9 mouse cellular contexts compared by ENCODE assay signal in genomic region chr16:17914307-17915249, GRCm38 (mm10). TPM values are rescaled to one million over a fixed set of nuclear protein-coding genes. Genes with fewer than 3 reads are reported as not detected.
DNase-seq lines count a peak whose midpoint lies in the region; ATAC-seq and TF ChIP-seq lines count a peak whose summit lies in the region.
"Had no signal": no experiment of that assay in that cellular context is flagged by ENCODE, and none has a peak within 500 bp of the region (broad histone marks: within the 10 kb centered on the region; RNA-seq: fewer than 3 reads in every experiment).

Gsc2 (minus strand) TSS chr16:17915059.

- no peak for TF ChIP-seq CTCF in thymus, adult 2 months (IDR thresholded peaks at IDR 0.05; ENCODE audit: borderline replicate concordance, control insufficient read depth, extremely low read depth, insufficient read depth, low read length, poor library complexity)
- no peak for TF ChIP-seq CTCF in intestine, postnatal 0 days (IDR thresholded peaks at IDR 0.05; ENCODE audit: low read depth)

- peak; percentile 44 for DNase-seq in adrenal gland, postnatal 10 days
- DNase-seq in adrenal gland, adult 18-20 months (ENCODE audit: low spot score in 2 of 2) = no peak
- DNase-seq in thymus, adult 2 months = peak; percentile 18
- no peak for DNase-seq in thymus, postnatal 36 days
- no peak for DNase-seq in MN1 (ENCODE audit: low spot score)
- DNase-seq in urinary bladder, adult 2 months (ENCODE audit: low spot score) = no peak

- no peak within 1 kb of the TSS for H3ac ChIP-seq in myocyte (ENCODE audit: control insufficient read depth, insufficient read length)

- H3K9ac ChIP-seq in intestine, postnatal 0 days (ENCODE audit: low read depth, low read length) = peak within 1 kb of the TSS; percentile 22; the same call in 1 of the 2 replicates

- H3K4me1 ChIP-seq in thymus, adult 2 months (replicated peaks; ENCODE audit: control insufficient read depth, insufficient read depth, low read length) = peaks cover 9% of the 10 kb centered on the region
- peaks cover 5% of the 10 kb centered on the region; the same call in 1 of the 2 replicates for H3K4me1 ChIP-seq in intestine, postnatal 0 days (replicated peaks; ENCODE audit: control insufficient read depth, insufficient read depth, low read length)

- H3K79me2 ChIP-seq in myocyte (ENCODE audit: control insufficient read depth, insufficient read depth) = peaks cover 12% of the 10 kb centered on the region

- H3K4me2 ChIP-seq in intestine, postnatal 0 days (replicated peaks; ENCODE audit: low read depth) = peak within 1 kb of the TSS; percentile 66
- H3K4me2 ChIP-seq in myocyte (ENCODE audit: low read depth) = peak within 1 kb of the TSS; percentile 24

- peaks cover 15% of the 10 kb centered on the region for H3K27me3 ChIP-seq in thymus, adult 2 months (ENCODE audit: control insufficient read depth, insufficient read depth, low read length)
- peaks cover 60% of the 10 kb centered on the region for H3K27me3 ChIP-seq in intestine, postnatal 0 days (replicated peaks; ENCODE audit: control insufficient read depth, insufficient read depth, low read length)
- peaks cover 53% of the 10 kb centered on the region for H3K27me3 ChIP-seq in myocyte (ENCODE audit: control insufficient read depth, insufficient read depth, insufficient read length)

- peak; percentile 12; the same call in 1 of the 2 replicates for ATAC-seq in intestine, postnatal 0 days

- H3K27ac ChIP-seq in thymus, adult 2 months (ENCODE audit: control insufficient read depth, insufficient read depth, low read length) = no peak within 1 kb of the TSS
- no peak within 1 kb of the TSS for H3K27ac ChIP-seq in intestine, postnatal 0 days (ENCODE audit: low read depth, low read length)

- H3K4me3 ChIP-seq in thymus, adult 2 months (ENCODE audit: control insufficient read depth, insufficient read depth, low read length) = 0 out of 2 replicates have a peak within 1 kb of the TSS, but pooled peaks have one; percentile 2
- H3K4me3 ChIP-seq in intestine, postnatal 0 days (ENCODE audit: low read depth, low read length) = peak within 1 kb of the TSS; percentile 43
- H3K4me3 ChIP-seq in myocyte = no peak within 1 kb of the TSS

- no peak for TF ChIP-seq POLR2A in thymus, adult 2 months (IDR thresholded peaks at IDR 0.05; ENCODE audit: control insufficient read depth, extremely low read depth, insufficient read depth, low read length, poor library complexity)
- no peak for TF ChIP-seq POLR2A in myocyte (IDR thresholded peaks at IDR 0.05; ENCODE audit: insufficient read length, low read depth)

- no peaks in the 10 kb centered on the region for H3K9me3 ChIP-seq in intestine, postnatal 0 days (ENCODE audit: control insufficient read depth)

- WGBS in thymus, adult 2 months = 3% methylated on average over 102 of the region's 106 CpGs
- under 1% methylated on average over 101 of the region's 106 CpGs for WGBS in intestine, postnatal 0 days

- H3K36me3 ChIP-seq in thymus, adult 2 months (ENCODE audit: control insufficient read depth, insufficient read depth, low read length) = no peaks in the 10 kb centered on the region
- H3K36me3 ChIP-seq in intestine, postnatal 0 days (ENCODE audit: control insufficient read depth, insufficient read depth) = no peaks in the 10 kb centered on the region
- no peaks in the 10 kb centered on the region for H3K36me3 ChIP-seq in myocyte (ENCODE audit: control insufficient read depth, insufficient read depth)

TF ChIP-seq in myocyte, 11 proteins besides CTCF, POLR2A, EP300 and RAD21:
- TF ChIP-seq TCF12 (IDR thresholded peaks at IDR 0.05; ENCODE audit: insufficient read depth, poor library complexity, severe bottlenecking) (no peak), MYOD1 (IDR thresholded peaks at IDR 0.05; ENCODE audit: control insufficient read depth in 1 of 3, insufficient read length in 2 of 3, low read depth in 2 of 3) (peak in 1 of 3 experiments; percentile 21)

RNA-seq across cellular contexts. Expression of gene Gsc2, which starts in this region (rescaled TPM):
- not detected for total RNA-seq in adrenal gland, postnatal 10 days (2021)
- not detected for total RNA-seq in adrenal gland, adult 18-20 months (2021)
- 0.10 and 0.13 TPM in 2 replicates for polyA plus RNA-seq in thymus, adult 2 months (2012; rRNA removed)
- polyA plus RNA-seq in intestine, postnatal 0 days (2015; fragmentation: Nextera tagmentation; extraction: Ambion mirVana) = not detected in 2 replicates
- not detected for polyA plus RNA-seq in myocyte (2012; fragmentation: generic; extraction: Trizol)
- polyA plus RNA-seq in urinary bladder, adult 2 months (2012; rRNA removed) = not detected in 2 replicates
- total RNA-seq: hematopoietic stem cell, adult 5-6 weeks had no signal

Comparison
In these comparisons a context has a peak if more than half of its experiments do, and no peak if none do; other contexts are left out.
1. Peak in DNase-seq in adrenal gland, postnatal 10 days; RNA of the gene not detected or under 1 TPM.
2. Peak in DNase-seq and H3K4me3 ChIP-seq in thymus, adult 2 months; RNA of the gene not detected or under 1 TPM.
3. Peak in ATAC-seq, H3K4me3 ChIP-seq, H3K9ac ChIP-seq and H3K4me2 ChIP-seq in intestine, postnatal 0 days; RNA of the gene not detected or under 1 TPM.